Mouse (Mus musculus) stomach, embryonic 14.5 days (tissue): ENCODE measurements around the gene Zfand5. TPM values are rescaled to one million over a fixed set of nuclear protein-coding genes. Genes with fewer than 3 reads are reported as not detected.

Experiments
- ATAC-seq: fragments of 200-750 bp; cut with Nextera tagmentation; 2 replicates; pipeline ENCODE4 v1.8.0; 2017; ENCODE audit warnings: low read depth, moderate TSS enrichment; ENCODE audit not compliant: insufficient number of reproducible peaks, insufficient read depth, low FRiP score
- H3K27ac ChIP-seq: fragments of 300-500 bp; sonication (generic); 2 replicates; pipeline ENCODE4 v1.5.1; 2014; ENCODE audit warnings: mild to moderate bottlenecking, low read length, moderate library complexity, mixed read lengths
- H3K27me3 ChIP-seq: fragments of 300-500 bp; sonication (generic); 2 replicates; pipeline ENCODE4 v1.6.1; 2014; ENCODE audit warnings: low read length, control low read depth, mixed read lengths; ENCODE audit not compliant: control insufficient read depth, insufficient read depth
- H3K36me3 ChIP-seq: fragments of 300-500 bp; sonication (generic); 2 replicates; pipeline ENCODE4 v1.6.1; 2014; ENCODE audit warnings: mild to moderate bottlenecking, control low read depth, low read length, moderate library complexity, mixed read lengths; ENCODE audit not compliant: control insufficient read depth, insufficient read depth
- H3K4me1 ChIP-seq: fragments of 300-500 bp; sonication (generic); 2 replicates; pipeline ENCODE4 v1.6.1; 2014; ENCODE audit warnings: low read length, control low read depth, mixed read lengths; ENCODE audit not compliant: control insufficient read depth, insufficient read depth
- H3K4me2 ChIP-seq: fragments of 300-500 bp; sonication (generic); replicated peaks from 2 replicates; pipeline ENCODE4 v1.6.1; 2014; ENCODE audit warnings: low read depth, low read length, control low read depth
- H3K4me3 ChIP-seq: fragments of 300-500 bp; sonication (generic); 2 replicates; pipeline ENCODE4 v1.5.1; 2014; ENCODE audit warnings: low read depth, low read length, control low read depth
- H3K9ac ChIP-seq: fragments of 300-500 bp; sonication (generic); replicated peaks from 2 replicates; pipeline ENCODE4 v1.6.1; 2014; ENCODE audit warnings: low read depth, mild to moderate bottlenecking, control low read depth, low read length, moderate library complexity, mixed read lengths
- H3K9me3 ChIP-seq: fragments of 300-500 bp; sonication (generic); 2 replicates; pipeline ENCODE4 v1.6.1; 2016; ENCODE audit warnings: low read depth, low read length, control low read depth; ENCODE audit not compliant: control insufficient read depth
- WGBS: fragments of 180-500 bp; shearing (Covaris S2); extraction: QIAGEN DNeasy Blood & Tissue Kit; methylation state at CpG from one replicate; pipeline ENCODE4 v1.1.7; 2014; 5-methylcytosine and 5-hydroxymethylcytosine counted together
- polyA plus RNA-seq: library from polyadenylated mRNA; unstranded; fragments of >200 nt; fragmentation: Nextera tagmentation; extraction: Ambion mirVana; gene quantifications from 2 replicates; pipeline ENCODE4 v1.2.1, GENCODE M21; 2014

Zfand5 gene
- polyA plus RNA-seq, 1 experiment from 2014 or later: 84.9 TPM

GRCm38 (mm10) chr19:21271186-21271585 is 892 bp upstream of the Zfand5 start:
- 27% methylated on average over 8 of the region's 8 CpGs for WGBS

GRCm38 (mm10) chr19:21272655-21273284 is 692 bp downstream of the Zfand5 start:
- H3K4me3 ChIP-seq: peak overlapping the region; percentile 96
- H3K9me3 ChIP-seq: no peaks in the 10 kb centered on the region
- peak overlapping the region; percentile 100 for H3K27ac ChIP-seq
- WGBS: 1% methylated on average over 65 of the region's 66 CpGs
- peak overlapping the region; percentile 99 for H3K9ac ChIP-seq
- H3K36me3 ChIP-seq: peaks cover 11% of the 10 kb centered on the region; the same call in 1 of the 2 replicates
- H3K4me1 ChIP-seq: peaks cover 3% of the 10 kb centered on the region; the same call in 1 of the 2 replicates
- H3K4me2 ChIP-seq: peak overlapping the region; percentile 83
- no peaks in the 10 kb centered on the region for H3K27me3 ChIP-seq
- ATAC-seq: peak; percentile 54

More at GRCm38 (mm10) chr19:21271186-21271585, 892 bp upstream of the Zfand5 start:
- Histone ChIP-seq H3K9ac (peak overlapping the region; percentile 54), H3K36me3 (no peaks in the 10 kb centered on the region), H3K27me3 (no peaks in the 10 kb centered on the region), H3K4me1 (peaks cover 3% of the 10 kb centered on the region; the same call in 1 of the 2 replicates), H3K4me3 (peak overlapping the region; percentile 96), H3K4me2 (peak overlapping the region; percentile 55), H3K27ac (peak overlapping the region; percentile 100), H3K9me3 (no peaks in the 10 kb centered on the region)
- no peak for ATAC-seq

- no peak for ATAC-seq
- WGBS: under 1% methylated on average over 4 of the region's 4 CpGs
Measured at GRCm38 (mm10) chr19:21273440-21273839, 1.4 kb downstream of the Zfand5 start.

GRCm38 (mm10) chr19:21274181-21274591 is 2.1 kb downstream of the Zfand5 start:
- H3K9me3 ChIP-seq: no peaks in the 10 kb centered on the region
- peaks cover 3% of the 10 kb centered on the region; the same call in 1 of the 2 replicates for H3K4me1 ChIP-seq
- no peaks in the 10 kb centered on the region for H3K27me3 ChIP-seq
- peak overlapping the region; percentile 99; the same call in 1 of the 2 replicates for H3K9ac ChIP-seq
- ATAC-seq: no peak
- peak overlapping the region; percentile 52 for H3K27ac ChIP-seq
- WGBS: 2% methylated on average over 2 of the region's 2 CpGs
- peaks cover 11% of the 10 kb centered on the region; the same call in 1 of the 2 replicates for H3K36me3 ChIP-seq
- H3K4me3 ChIP-seq: peak overlapping the region; percentile 96
- H3K4me2 ChIP-seq: peak overlapping the region; percentile 83

More at GRCm38 (mm10) chr19:21273440-21273839, 1.4 kb downstream of the Zfand5 start:
- Histone ChIP-seq H3K9me3 (no peaks in the 10 kb centered on the region), H3K4me2 (peak overlapping the region; percentile 83), H3K27me3 (no peaks in the 10 kb centered on the region), H3K9ac (peak overlapping the region; percentile 99; the same call in 1 of the 2 replicates), H3K36me3 (peaks cover 11% of the 10 kb centered on the region; the same call in 1 of the 2 replicates), H3K4me1 (peaks cover 3% of the 10 kb centered on the region; the same call in 1 of the 2 replicates), H3K4me3 (peak overlapping the region; percentile 96), H3K27ac (no peak overlapping the region)

GRCm38 (mm10) chr19:21274714-21275113 is 2.6 kb downstream of the Zfand5 start:
- H3K9ac ChIP-seq: peak overlapping the region; percentile 99; the same call in 1 of the 2 replicates
- H3K4me2 ChIP-seq: peak overlapping the region; percentile 83
- H3K4me3 ChIP-seq: peak overlapping the region; percentile 96
- no peaks in the 10 kb centered on the region for H3K9me3 ChIP-seq
- ATAC-seq: no peak
- peaks cover 3% of the 10 kb centered on the region; the same call in 1 of the 2 replicates for H3K4me1 ChIP-seq
- no peak overlapping the region for H3K27ac ChIP-seq
- H3K27me3 ChIP-seq: no peaks in the 10 kb centered on the region
- peaks cover 12% of the 10 kb centered on the region; the same call in 1 of the 2 replicates for H3K36me3 ChIP-seq
- WGBS: 7% methylated on average over 3 of the region's 3 CpGs

- H3K9ac ChIP-seq: no peak overlapping the region
- ATAC-seq: no peak
Measured at GRCm38 (mm10) chr19:21276317-21276716, 4.2 kb downstream of the Zfand5 start.

GRCm38 (mm10) chr19:21286421-21287097 is 14.5 kb downstream of the Zfand5 start:
- no peaks in the 10 kb centered on the region for H3K4me1 ChIP-seq
- no peaks in the 10 kb centered on the region for H3K9me3 ChIP-seq
- no peaks in the 10 kb centered on the region for H3K27me3 ChIP-seq
- no peak overlapping the region for H3K4me2 ChIP-seq
- no peak overlapping the region for H3K4me3 ChIP-seq
- 75% methylated on average over 3 of the region's 3 CpGs for WGBS
- H3K9ac ChIP-seq: no peak overlapping the region
- no peak for ATAC-seq
- H3K36me3 ChIP-seq: peaks cover 3% of the 10 kb centered on the region; the same call in 1 of the 2 replicates
- no peak overlapping the region for H3K27ac ChIP-seq

More at GRCm38 (mm10) chr19:21276317-21276716, 4.2 kb downstream of the Zfand5 start:
- H3K4me1 ChIP-seq: peaks cover 3% of the 10 kb centered on the region; the same call in 1 of the 2 replicates
- no peak overlapping the region for H3K27ac ChIP-seq
- H3K27me3 ChIP-seq: no peaks in the 10 kb centered on the region
- H3K4me3 ChIP-seq: no peak overlapping the region
- no peak overlapping the region for H3K4me2 ChIP-seq
- H3K9me3 ChIP-seq: no peaks in the 10 kb centered on the region
- peaks cover 18% of the 10 kb centered on the region for H3K36me3 ChIP-seq

GRCm38 (mm10) chr19:21297411-21297810 is 25.3 kb downstream of the Zfand5 start:
- Histone ChIP-seq H3K9ac (no peak overlapping the region), H3K9me3 (no peaks in the 10 kb centered on the region), H3K27me3 (no peaks in the 10 kb centered on the region), H3K4me1 (no peaks in the 10 kb centered on the region), H3K4me3 (no peak overlapping the region), H3K27ac (no peak overlapping the region), H3K4me2 (no peak overlapping the region), H3K36me3 (no peaks in the 10 kb centered on the region)
- 94% methylated on average over 4 of the region's 4 CpGs for WGBS
- no peak for ATAC-seq
